Comparison of ENCODE assay signal across 25 mouse cellular contexts in genomic region chr7:36538111-36538510, GRCm38 (mm10).
"Had no signal": no experiment of that assay in that cellular context is flagged by ENCODE, and none has a peak within 500 bp of the region (broad histone marks: within the 10 kb centered on the region; RNA-seq: fewer than 3 reads in every experiment).

No protein-coding gene starts in this region.

- H3K36me3 ChIP-seq: heart, embryonic 10.5 days; heart, embryonic 12.5 days; hindbrain, embryonic 10.5 days; hindbrain, embryonic 12.5 days; intestine, embryonic 15.5 days; limb, embryonic 10.5 days; limb, embryonic 12.5 days had no signal

- DNase-seq: gastrocnemius, adult 2 months; gastrocnemius, postnatal 10 days; gastrocnemius, postnatal 25 days; heart, postnatal 10 days; heart, postnatal 4 days; kidney, adult 18-20 months; kidney, adult 8-10 months; kidney, postnatal 10 days; kidney, postnatal 25 days; kidney, postnatal 4 days; liver had no signal

- H3K4me1 ChIP-seq: heart, embryonic 10.5 days; heart, embryonic 12.5 days; hindbrain, embryonic 10.5 days; hindbrain, embryonic 12.5 days; intestine, embryonic 15.5 days had no signal

- H3K27me3 ChIP-seq: heart, embryonic 12.5 days; hindbrain, embryonic 12.5 days; intestine, embryonic 15.5 days; limb, embryonic 12.5 days had no signal

- H3K9ac ChIP-seq: heart, embryonic 12.5 days; hindbrain, embryonic 12.5 days; hindbrain, embryonic 14.5 days; intestine, embryonic 15.5 days; limb, embryonic 12.5 days had no signal

- H3K9me3 ChIP-seq: heart, embryonic 10.5 days; heart, embryonic 12.5 days; hindbrain, embryonic 10.5 days; hindbrain, embryonic 12.5 days; intestine, embryonic 15.5 days; limb, embryonic 10.5 days; limb, embryonic 12.5 days had no signal

- ATAC-seq: hindbrain, embryonic 16.5 days; inflammation-experienced regulatory T-cells, adult 6 months; intestine, embryonic 15.5 days; intestine, postnatal 0 days had no signal

- H3K27ac ChIP-seq: gastrocnemius, adult 2 months; heart, embryonic 10.5 days; hindbrain, embryonic 10.5 days; hindbrain, embryonic 12.5 days; hindbrain, embryonic 14.5 days; intestine, embryonic 15.5 days; layer of hippocampus, adult 2 months; left cerebral cortex, adult 2 months; limb, embryonic 10.5 days; limb, embryonic 12.5 days had no signal

- H3K4me3 ChIP-seq: gastrocnemius, adult 2 months; heart, embryonic 10.5 days; heart, embryonic 12.5 days; hindbrain, embryonic 10.5 days; hindbrain, embryonic 12.5 days; intestine, embryonic 15.5 days; layer of hippocampus, adult 2 months; left cerebral cortex, adult 2 months; limb, embryonic 10.5 days; limb, embryonic 12.5 days had no signal

- H3K4me2 ChIP-seq: heart, embryonic 12.5 days; hindbrain, embryonic 12.5 days; hindbrain, embryonic 14.5 days; intestine, embryonic 15.5 days; limb, embryonic 12.5 days; liver, embryonic 11.5 days had no signal
